24 mouse cellular contexts compared by ENCODE assay signal in genomic region chr5:75490806-75491205, GRCm38 (mm10).
DNase-seq lines count a peak whose midpoint lies in the region; ATAC-seq and TF ChIP-seq lines count a peak whose summit lies in the region.
"Had no signal": no experiment of that assay in that cellular context is flagged by ENCODE, and none has a peak within 500 bp of the region (broad histone marks: within the 10 kb centered on the region; RNA-seq: fewer than 3 reads in every experiment).

No protein-coding gene starts in this region.

- ATAC-seq in lung, embryonic 14.5 days (ENCODE audit: insufficient read depth): no peak; the same call in 1 of the 2 replicates
- ATAC-seq: forebrain, postnatal 0 days; inflammation-experienced regulatory T-cells, adult 6 months had no signal

- no peaks in the 10 kb centered on the region for H3K36me3 ChIP-seq in lung, embryonic 14.5 days (ENCODE audit: insufficient read depth)
- H3K36me3 ChIP-seq: embryonic facial prominence, embryonic 10.5 days; liver, embryonic 13.5 days; neural tube, embryonic 15.5 days had no signal

- H3K9me3 ChIP-seq in lung, embryonic 14.5 days (ENCODE audit: low read depth, low read length): no peaks in the 10 kb centered on the region
- H3K9me3 ChIP-seq: embryonic facial prominence, embryonic 10.5 days; liver, embryonic 13.5 days; neural tube, embryonic 15.5 days had no signal

- H3K4me2 ChIP-seq in lung, embryonic 14.5 days: no peak overlapping the region
- H3K4me2 ChIP-seq: hindbrain, embryonic 14.5 days; liver, embryonic 13.5 days; midbrain, embryonic 11.5 days; neural tube, embryonic 15.5 days had no signal

- TF ChIP-seq CTCF in lung, embryonic 14.5 days (IDR thresholded peaks at IDR 0.05; ENCODE audit: low read depth): no peak
- TF ChIP-seq CTCF in lung, adult 2 months (IDR thresholded peaks at IDR 0.05; ENCODE audit: insufficient read depth, low read length): no peak

- no peak for TF ChIP-seq POLR2A in lung, adult 2 months (IDR thresholded peaks at IDR 0.05; ENCODE audit: borderline replicate concordance, extremely low read depth, low read depth, low read length)

- peak; percentile 2 for DNase-seq in adrenal gland, postnatal 10 days
- DNase-seq in adrenal gland, postnatal 25 days: no peak
- peak; percentile 49 for DNase-seq in lung, embryonic 14.5 days
- DNase-seq in lung, adult 2 months: no peak
- peak; percentile 48 for DNase-seq in lung, postnatal 10 days
- no peak for DNase-seq in layer of hippocampus, adult 8-10 months (ENCODE audit: low spot score in 2 of 2)
- no peak for DNase-seq in Muller cell, postnatal 12 days (ENCODE audit: inconsistent ontology term)
- DNase-seq: cerebellum, adult 11-12 months; cerebellum, postnatal 10 days; forebrain, postnatal 0 days; gastrocnemius, postnatal 14 days; heart, adult 2 months; heart, postnatal 4 days; layer of hippocampus, adult 9-11 months; liver, embryonic 13.5 days; right cerebral cortex, adult 18-20 months; thymus, adult 2 months; thymus, postnatal 4 days had no signal

- no peak overlapping the region for H3K27ac ChIP-seq in lung, embryonic 14.5 days (ENCODE audit: low read depth)
- H3K27ac ChIP-seq: embryonic facial prominence, embryonic 10.5 days; heart, adult 2 months; hindbrain, embryonic 14.5 days; liver, embryonic 13.5 days; neural tube, embryonic 15.5 days; stomach, postnatal 0 days had no signal

- no peak overlapping the region for H3K4me3 ChIP-seq in lung, embryonic 14.5 days (ENCODE audit: low read depth, low read length)
- no peak overlapping the region for H3K4me3 ChIP-seq in lung, adult 2 months (replicated peaks; ENCODE audit: extremely low read depth, low read depth, low read length)
- H3K4me3 ChIP-seq: embryonic facial prominence, embryonic 10.5 days; heart, adult 2 months; liver, embryonic 13.5 days; neural tube, embryonic 15.5 days had no signal

- no peak overlapping the region for H3K9ac ChIP-seq in lung, embryonic 14.5 days
- H3K9ac ChIP-seq: forebrain, postnatal 0 days; hindbrain, embryonic 14.5 days; liver, embryonic 13.5 days; neural tube, embryonic 15.5 days had no signal

- 73% methylated on average over 9 of the region's 9 CpGs for WGBS in lung, embryonic 14.5 days
- 48% methylated on average over 9 of the region's 9 CpGs for WGBS in lung, adult 2 months

- H3K27me3 ChIP-seq in lung, embryonic 14.5 days (ENCODE audit: insufficient read depth, low read length): no peaks in the 10 kb centered on the region
- H3K27me3 ChIP-seq: liver, embryonic 13.5 days; neural tube, embryonic 15.5 days had no signal

- no peaks in the 10 kb centered on the region for H3K4me1 ChIP-seq in lung, embryonic 14.5 days (ENCODE audit: insufficient read depth)
- no peaks in the 10 kb centered on the region for H3K4me1 ChIP-seq in lung, adult 2 months (ENCODE audit: control insufficient read depth, insufficient read depth, low read length)
- H3K4me1 ChIP-seq: neural tube, embryonic 15.5 days had no signal

Comparison
In these comparisons a context has a peak if more than half of its experiments do, and no peak if none do; other contexts are left out.
1. DNase-seq: peak in adrenal gland, postnatal 10 days (single experiment), lung, embryonic 14.5 days (single experiment) and lung, postnatal 10 days (single experiment); none in adrenal gland, postnatal 25 days (single experiment), lung, adult 2 months (single experiment), layer of hippocampus, adult 8-10 months (0 of 2) and Muller cell, postnatal 12 days (single experiment).